Comparison of ENCODE assay signal across 13 mouse cellular contexts in genomic region chr3:45385028-45385427, GRCm38 (mm10). TPM values are rescaled to one million over a fixed set of nuclear protein-coding genes. Genes with fewer than 3 reads are reported as not detected.
A peak's percentile ranks its signal among the peaks of the same experiment; 100 is the strongest.
DNase-seq lines count a peak whose midpoint lies in the region; ATAC-seq and TF ChIP-seq lines count a peak whose summit lies in the region.
"Had no signal": no experiment of that assay in that cellular context is flagged by ENCODE, and none has a peak within 500 bp of the region (broad histone marks: within the 10 kb centered on the region; RNA-seq: fewer than 3 reads in every experiment).

No protein-coding gene starts in this region.

- DNase-seq in layer of hippocampus, adult 2 months (ENCODE audit: low spot score in 2 of 2) = peak in 1 of 2 experiments; percentile 69
- no peak for DNase-seq in layer of hippocampus, adult 9-10 months (ENCODE audit: low spot score)
- peak; percentile 14 to 49 for DNase-seq in layer of hippocampus, postnatal 10 days (ENCODE audit: low spot score in 2 of 2)
- DNase-seq in spleen, adult 18-20 months = no peak
- no peak for DNase-seq in adrenal gland, postnatal 4 days (ENCODE audit: low spot score in 2 of 2)
- DNase-seq: cerebellum, postnatal 14 days; gastrocnemius, adult 2 months had no signal

- TF ChIP-seq CTCF in layer of hippocampus, adult 2 months (conservative IDR thresholded peaks at IDR 0.05) = 0 out of 2 replicates have a peak, but pooled peaks have one; percentile 3

- no peaks in the 10 kb centered on the region for H3K27me3 ChIP-seq in forebrain, embryonic 12.5 days
- H3K27me3 ChIP-seq in neural tube, embryonic 15.5 days (replicated peaks) = no peaks in the 10 kb centered on the region
- H3K27me3 ChIP-seq in liver, embryonic 12.5 days (replicated peaks) = peaks cover 25% of the 10 kb centered on the region

- no peaks in the 10 kb centered on the region for H3K36me3 ChIP-seq in forebrain, embryonic 12.5 days (replicated peaks)
- no peaks in the 10 kb centered on the region for H3K36me3 ChIP-seq in neural tube, embryonic 15.5 days
- no peaks in the 10 kb centered on the region for H3K36me3 ChIP-seq in liver, embryonic 12.5 days

- H3K9ac ChIP-seq in forebrain, embryonic 12.5 days = no peak overlapping the region
- H3K9ac ChIP-seq in neural tube, embryonic 15.5 days (replicated peaks) = no peak overlapping the region
- H3K9ac ChIP-seq in liver, embryonic 12.5 days = no peak overlapping the region

- peak overlapping the region; percentile 34; the same call in 1 of the 2 replicates for H3K4me2 ChIP-seq in forebrain, embryonic 12.5 days
- peak overlapping the region; percentile 45 for H3K4me2 ChIP-seq in neural tube, embryonic 15.5 days
- H3K4me2 ChIP-seq in liver, embryonic 12.5 days = no peak overlapping the region
- H3K4me2 ChIP-seq: liver, embryonic 11.5 days had no signal

- H3K4me1 ChIP-seq in forebrain, embryonic 12.5 days = peaks cover 20% of the 10 kb centered on the region; the same call in 1 of the 2 replicates
- peaks cover 20% of the 10 kb centered on the region for H3K4me1 ChIP-seq in neural tube, embryonic 15.5 days
- 0 out of 2 replicates have a peak, but pooled peaks cover 3% of the 10 kb centered on the region for H3K4me1 ChIP-seq in liver, embryonic 12.5 days

- ATAC-seq in forebrain, embryonic 12.5 days (ENCODE audit: low FRiP score) = peak; percentile 88
- ATAC-seq in neural tube, embryonic 15.5 days (ENCODE audit: low FRiP score) = peak; percentile 58
- ATAC-seq in liver, embryonic 12.5 days = no peak
- ATAC-seq: activated CD4-positive, CD25-positive, alpha-beta regulatory T cell, adult 4 months had no signal

- no peaks in the 10 kb centered on the region for H3K9me3 ChIP-seq in forebrain, embryonic 12.5 days
- H3K9me3 ChIP-seq in neural tube, embryonic 15.5 days (replicated peaks) = no peaks in the 10 kb centered on the region
- no peaks in the 10 kb centered on the region for H3K9me3 ChIP-seq in liver, embryonic 12.5 days (replicated peaks)

- WGBS in forebrain, embryonic 12.5 days = 7% methylated on average over 3 of the region's 3 CpGs
- 18% methylated on average over 3 of the region's 3 CpGs for WGBS in neural tube, embryonic 15.5 days
- 64% methylated on average over 3 of the region's 3 CpGs for WGBS in liver, embryonic 12.5 days (ENCODE audit: insufficient replicate concordance)

- H3K4me3 ChIP-seq in layer of hippocampus, adult 2 months = peak overlapping the region; percentile 12; the same call in 1 of the 2 replicates
- 0 out of 2 replicates have a peak overlapping the region, but pooled peaks have one; percentile 1 for H3K4me3 ChIP-seq in forebrain, embryonic 12.5 days (replicated peaks)
- peak overlapping the region; percentile 11 for H3K4me3 ChIP-seq in neural tube, embryonic 15.5 days (replicated peaks)
- H3K4me3 ChIP-seq in liver, embryonic 12.5 days = no peak overlapping the region
- H3K4me3 ChIP-seq: gastrocnemius, adult 2 months had no signal

- H3K27ac ChIP-seq in layer of hippocampus, adult 2 months = peak overlapping the region; percentile 88
- H3K27ac ChIP-seq in forebrain, embryonic 12.5 days = peak overlapping the region; percentile 67
- 0 out of 2 replicates have a peak overlapping the region, but pooled peaks have one; percentile 6 for H3K27ac ChIP-seq in neural tube, embryonic 15.5 days (replicated peaks)
- no peak overlapping the region for H3K27ac ChIP-seq in liver, embryonic 12.5 days
- H3K27ac ChIP-seq: gastrocnemius, adult 2 months had no signal

RNA-seq across cellular contexts. Expression of gene Pcdh10, which starts 6.8 kb away (rescaled TPM):
- 10 to 100 TPM; 91.9 to 92.5 TPM for total RNA-seq in layer of hippocampus, adult 2 months (2021)
- polyA plus RNA-seq in forebrain, embryonic 12.5 days (2016; fragmentation: Nextera tagmentation; extraction: Ambion mirVana) = 7.7 and 10.9 TPM in 2 replicates
- 100 to 1,000 TPM; 113 to 132 TPM for total RNA-seq in layer of hippocampus, postnatal 10 days (2021)
- 13.6 and 19.8 TPM in 2 replicates for polyA plus RNA-seq in neural tube, embryonic 15.5 days (2015; fragmentation: Nextera tagmentation; extraction: Ambion mirVana)
- polyA plus RNA-seq in liver, embryonic 12.5 days (2016; fragmentation: Nextera tagmentation; extraction: Ambion mirVana) = 0.05 and 0.14 TPM in 2 replicates
- total RNA-seq in adrenal gland, postnatal 4 days (2021) = 10 to 100 TPM; 10.1 to 10.5 TPM
- total RNA-seq: megakaryocyte progenitor cell, adult 5-6 weeks had no signal

Comparison
In these comparisons a context has a peak if more than half of its experiments do, and no peak if none do; other contexts are left out.
1. DNase-seq: peak in layer of hippocampus, postnatal 10 days (2 of 2); none in layer of hippocampus, adult 9-10 months (single experiment), spleen, adult 18-20 months (0 of 2) and adrenal gland, postnatal 4 days (0 of 2).
2. RNA of gene Pcdh10, which starts 6.8 kb away (total RNA-seq): 113 to 132 TPM in layer of hippocampus, postnatal 10 days and 91.9 to 92.5 TPM in layer of hippocampus, adult 2 months; 10.1 to 10.5 TPM in adrenal gland, postnatal 4 days; every median in the first group is over 4 times any median in the second.